In genomic region chr2:32287334-32287840, GRCm38 (mm10) we compare ENCODE assay signal across 8 mouse cellular contexts. TPM values are rescaled to one million over a fixed set of nuclear protein-coding genes. Genes with fewer than 3 reads are reported as not detected.
DNase-seq lines count a peak whose midpoint lies in the region; ATAC-seq and TF ChIP-seq lines count a peak whose summit lies in the region.

TSS of gene Golga2 (plus strand) at chr2:32287384.

- no peaks in the 10 kb centered on the region for H3K27me3 ChIP-seq in testis, adult 2 months (ENCODE audit: control insufficient read depth, insufficient read depth, low read length)
- H3K27me3 ChIP-seq in midbrain, embryonic 10.5 days (ENCODE audit: low read depth, poor library complexity, severe bottlenecking): no peaks in the 10 kb centered on the region

- under 1% methylated on average over 23 of the region's 23 CpGs for WGBS in midbrain, embryonic 10.5 days

- no peaks in the 10 kb centered on the region for H3K9me3 ChIP-seq in midbrain, embryonic 10.5 days (replicated peaks)

- no peak for DNase-seq in testis, postnatal 10 days (ENCODE audit: low spot score)
- peak; percentile 25 for DNase-seq in c-Kit-negative CD71-positive TER-119-positive erythroid progenitor cells, embryonic 14.5 days (ENCODE audit: low read depth, low spot score)
- DNase-seq in layer of hippocampus, postnatal 10 days (ENCODE audit: low spot score in 2 of 2): no peak
- DNase-seq in midbrain, embryonic 10.5 days (ENCODE audit: low spot score): no peak
- DNase-seq in thymus, postnatal 4 days: no peak
- no peak for DNase-seq in adipocyte (ENCODE audit: low spot score)

- ATAC-seq in granulocyte monocyte progenitor cell, adult 5-6 weeks (replicated peaks; ENCODE audit: poor library complexity, severe bottlenecking): no peak; the same call in 1 of the 2 replicates

- no peak for TF ChIP-seq CTCF in testis, adult 2 months (IDR thresholded peaks at IDR 0.05; ENCODE audit: control insufficient read depth, insufficient read depth, insufficient replicate concordance, low read depth, low read length)

- H3K4me3 ChIP-seq in testis, adult 2 months (ENCODE audit: control insufficient read depth, low read depth, low read length): peak within 1 kb of the TSS; percentile 100
- peak within 1 kb of the TSS; percentile 100 for H3K4me3 ChIP-seq in midbrain, embryonic 10.5 days

- H3K36me3 ChIP-seq in testis, adult 2 months (ENCODE audit: control insufficient read depth, insufficient read depth, low read length): peaks cover 11% of the 10 kb centered on the region
- peaks cover 38% of the 10 kb centered on the region for H3K36me3 ChIP-seq in midbrain, embryonic 10.5 days

- no peak for TF ChIP-seq POLR2A in testis, adult 2 months (IDR thresholded peaks at IDR 0.05; ENCODE audit: control insufficient read depth, low read depth, low read length)

- peak within 1 kb of the TSS; percentile 100 for H3K27ac ChIP-seq in testis, adult 2 months (ENCODE audit: control insufficient read depth, insufficient read depth, low read depth, low read length)
- peak within 1 kb of the TSS; percentile 95 for H3K27ac ChIP-seq in midbrain, embryonic 10.5 days (replicated peaks)

- H3K4me1 ChIP-seq in testis, adult 2 months (ENCODE audit: control insufficient read depth, insufficient read depth, low read length): peaks cover 9% of the 10 kb centered on the region
- H3K4me1 ChIP-seq in midbrain, embryonic 10.5 days: peaks cover 23% of the 10 kb centered on the region

RNA-seq across cellular contexts. Expression of gene Golga2, which starts in this region (rescaled TPM):
- 36.0 and 36.7 TPM in 2 replicates for polyA plus RNA-seq in testis, adult 2 months (2012; rRNA removed)
- 32.2 and 38.0 TPM in 2 replicates for total RNA-seq in granulocyte monocyte progenitor cell, adult 5-6 weeks (2014; fragmentation: Nextera tagmentation)
- 49.7 and 50.9 TPM in 2 replicates for total RNA-seq in granulocyte monocyte progenitor cell, adult 5-6 weeks (2017)
- total RNA-seq in layer of hippocampus, postnatal 10 days (2021): 10 to 100 TPM; 75.1 to 78.9 TPM
- polyA plus RNA-seq in midbrain, embryonic 10.5 days (2016; fragmentation: Nextera tagmentation; extraction: Ambion mirVana): 16.7 and 21.1 TPM in 2 replicates
